ENCODE assay signal across 8 mouse cellular contexts in the genomic region with DNA sequence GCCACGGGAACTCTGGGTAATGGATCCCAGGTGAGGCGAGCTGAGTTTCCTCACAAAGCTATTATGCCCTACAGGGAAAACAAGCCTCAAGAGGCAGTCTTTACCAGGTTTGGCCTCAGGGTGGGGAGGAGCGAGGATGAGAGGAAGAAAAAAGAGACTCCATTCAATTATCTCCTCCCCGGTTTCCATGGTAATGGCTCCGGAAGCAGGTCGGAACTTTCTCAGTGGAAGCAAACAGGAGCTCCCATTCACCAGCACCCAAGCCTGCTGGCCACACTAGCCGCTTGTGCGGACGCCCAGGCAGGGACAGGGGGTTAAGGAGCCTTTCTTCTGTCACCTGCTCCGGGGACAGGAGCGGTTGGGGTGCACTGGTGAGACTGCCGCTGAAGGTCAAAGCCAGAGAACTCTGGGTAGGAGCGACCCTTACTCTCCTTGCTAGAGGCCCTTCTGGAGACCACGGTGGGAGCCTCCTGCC.
DNase-seq lines count a peak whose midpoint lies in the region; ATAC-seq and TF ChIP-seq lines count a peak whose summit lies in the region.

No protein-coding gene starts in this region.

- 0 out of 2 replicates have a peak overlapping the region, but pooled peaks have one; percentile 8 for H3K4me3 ChIP-seq in heart, embryonic 12.5 days
- H3K4me3 ChIP-seq in hindbrain, embryonic 16.5 days (ENCODE audit: low read length) = 0 out of 2 replicates have a peak overlapping the region, but pooled peaks have one; percentile 10
- H3K4me3 ChIP-seq in limb, embryonic 14.5 days (replicated peaks; ENCODE audit: low read length) = no peak overlapping the region

- H3K27me3 ChIP-seq in heart, embryonic 12.5 days (replicated peaks) = no peaks in the 10 kb centered on the region
- no peaks in the 10 kb centered on the region for H3K27me3 ChIP-seq in hindbrain, embryonic 16.5 days (replicated peaks; ENCODE audit: control insufficient read depth, insufficient read depth, low read length)
- no peaks in the 10 kb centered on the region for H3K27me3 ChIP-seq in limb, embryonic 14.5 days (ENCODE audit: control insufficient read depth, insufficient read depth, low read length)

- DNase-seq in heart, adult 8-10 months (ENCODE audit: low spot score) = no peak
- DNase-seq in embryo, embryonic 10.5 days (ENCODE audit: low spot score) = peak; percentile 64
- DNase-seq in limb, embryonic 14.5 days (ENCODE audit: low spot score) = peak; percentile 12
- DNase-seq in right cerebral cortex, postnatal 4 days = peak; percentile 42
- DNase-seq in lung, postnatal 14 days = no peak
- no peak for DNase-seq in thymus, postnatal 10 days (ENCODE audit: low spot score in 2 of 2)

- no peak overlapping the region for H3K9ac ChIP-seq in heart, embryonic 12.5 days
- H3K9ac ChIP-seq in hindbrain, embryonic 16.5 days (ENCODE audit: low read depth, low read length) = peak overlapping the region; percentile 39; the same call in 1 of the 2 replicates
- no peak overlapping the region for H3K9ac ChIP-seq in limb, embryonic 14.5 days (ENCODE audit: low read depth, low read length, severe bottlenecking)

- no peaks in the 10 kb centered on the region for H3K9me3 ChIP-seq in heart, embryonic 12.5 days (replicated peaks)
- H3K9me3 ChIP-seq in hindbrain, embryonic 16.5 days (ENCODE audit: control insufficient read depth, low read length) = no peaks in the 10 kb centered on the region
- 0 out of 2 replicates have a peak, but pooled peaks cover 6% of the 10 kb centered on the region for H3K9me3 ChIP-seq in limb, embryonic 14.5 days (ENCODE audit: control insufficient read depth, low read length)

- no peak for TF ChIP-seq POLR2A in limb, embryonic 14.5 days (IDR thresholded peaks at IDR 0.05; ENCODE audit: borderline replicate concordance, extremely low read depth, insufficient read depth, insufficient read length)

- H3K27ac ChIP-seq in heart, embryonic 12.5 days (ENCODE audit: poor library complexity, severe bottlenecking) = no peak overlapping the region
- H3K27ac ChIP-seq in hindbrain, embryonic 16.5 days (ENCODE audit: low read depth, low read length) = peak overlapping the region; percentile 45; the same call in 1 of the 2 replicates
- no peak overlapping the region for H3K27ac ChIP-seq in limb, embryonic 14.5 days (replicated peaks; ENCODE audit: low read depth, low read length)

- 45% methylated on average over 14 of the region's 14 CpGs for WGBS in heart, embryonic 12.5 days
- 23% methylated on average over 14 of the region's 14 CpGs for WGBS in hindbrain, embryonic 16.5 days
- 47% methylated on average over 14 of the region's 14 CpGs for WGBS in limb, embryonic 14.5 days

- 0 out of 2 replicates have a peak, but pooled peaks cover 11% of the 10 kb centered on the region for H3K36me3 ChIP-seq in heart, embryonic 12.5 days
- H3K36me3 ChIP-seq in hindbrain, embryonic 16.5 days (ENCODE audit: control insufficient read depth, insufficient read depth, low read length) = no peaks in the 10 kb centered on the region
- peaks cover 9% of the 10 kb centered on the region for H3K36me3 ChIP-seq in limb, embryonic 14.5 days (ENCODE audit: control insufficient read depth, insufficient read depth, low read length)

- ATAC-seq in heart, embryonic 12.5 days (ENCODE audit: insufficient number of reproducible peaks, low FRiP score) = peak; percentile 26; the same call in 1 of the 2 replicates
- ATAC-seq in hindbrain, embryonic 16.5 days = peak; percentile 86
- ATAC-seq in limb, embryonic 14.5 days (ENCODE audit: low FRiP score, low read depth) = no peak; the same call in 1 of the 2 replicates

- H3K4me1 ChIP-seq in heart, embryonic 12.5 days (replicated peaks) = peaks cover 46% of the 10 kb centered on the region
- peaks cover 14% of the 10 kb centered on the region for H3K4me1 ChIP-seq in hindbrain, embryonic 16.5 days (ENCODE audit: control insufficient read depth, insufficient read depth, low read depth, low read length)
- H3K4me1 ChIP-seq in limb, embryonic 14.5 days (ENCODE audit: control insufficient read depth, insufficient read depth, low read length) = peaks cover 17% of the 10 kb centered on the region

- H3K4me2 ChIP-seq in heart, embryonic 12.5 days = peak overlapping the region; percentile 54
- H3K4me2 ChIP-seq in hindbrain, embryonic 16.5 days (ENCODE audit: low read length) = peak overlapping the region; percentile 49
- H3K4me2 ChIP-seq in limb, embryonic 14.5 days (replicated peaks; ENCODE audit: low read depth, low read length, severe bottlenecking) = no peak overlapping the region

Comparison
In these comparisons a context has a peak if more than half of its experiments do, and no peak if none do; other contexts are left out.
1. DNase-seq: peak in embryo, embryonic 10.5 days (single experiment), limb, embryonic 14.5 days (single experiment) and right cerebral cortex, postnatal 4 days (single experiment); none in heart, adult 8-10 months (single experiment), lung, postnatal 14 days (single experiment) and thymus, postnatal 10 days (0 of 2).